Mouse (Mus musculus): ENCODE data around the gene Nbr1. TPM values are rescaled to one million over a fixed set of nuclear protein-coding genes. Genes with fewer than 3 reads are reported as not detected.
A peak's percentile ranks its signal among the peaks of the same experiment; 100 is the strongest.

Nbr1 gene
- polyA plus RNA-seq, 1 experiment from 2014 or later: 35.3 TPM

DNA sequence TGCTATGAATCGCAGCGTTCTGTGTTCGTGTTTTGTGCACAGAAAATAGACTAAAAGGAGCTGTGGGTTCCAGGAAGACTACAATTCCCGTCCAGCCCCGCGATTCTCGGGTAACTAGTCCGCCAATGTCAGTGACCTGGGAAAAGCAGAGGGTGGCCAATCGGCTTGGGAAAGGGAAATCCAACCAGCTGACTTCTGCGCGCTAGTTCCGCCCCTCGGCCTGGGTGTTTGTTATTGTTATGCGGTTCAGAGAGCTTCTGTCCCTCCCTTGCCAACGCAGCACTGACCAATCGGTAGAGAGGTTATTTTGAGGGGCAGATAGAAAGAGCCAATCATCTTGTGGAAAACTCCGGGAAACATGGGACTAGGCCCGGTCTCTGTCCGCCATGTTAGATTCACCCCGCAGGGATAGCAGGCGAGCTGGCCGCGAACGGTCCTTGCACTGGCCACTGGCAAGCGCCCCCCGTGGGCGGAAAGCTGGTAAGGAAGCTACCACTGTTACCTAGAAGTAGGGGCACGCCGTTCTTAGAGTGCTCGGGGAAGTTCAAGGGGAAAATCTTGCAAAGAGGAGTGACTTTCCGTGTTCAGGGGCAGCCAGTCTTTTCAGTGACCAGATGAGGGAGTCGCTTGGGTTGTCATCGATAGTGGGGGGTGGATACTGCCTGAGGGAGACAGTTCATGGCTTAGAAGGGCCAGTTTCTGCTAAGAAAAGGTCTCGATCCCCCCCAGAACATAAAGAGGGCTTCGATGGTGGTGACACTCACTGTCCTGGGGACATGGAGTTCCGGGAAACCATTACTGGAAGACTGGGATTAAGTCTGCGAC, 739 bp downstream of the Nbr1 start:
- peak; percentile 93 for ATAC-seq
- H3K9me3 ChIP-seq (ENCODE audit: low read length): no peaks in the 10 kb centered on the region
- TF ChIP-seq EP300 (IDR thresholded peaks at IDR 0.05; ENCODE audit: low read depth) (peak; percentile 6; the same call in 1 of the 2 replicates), CTCF (IDR thresholded peaks at IDR 0.05; ENCODE audit: low read depth) (peak; percentile 38; the same call in 1 of the 2 replicates)
- peak overlapping the region; percentile 75 for H3K4me3 ChIP-seq (ENCODE audit: low read depth, low read length)
- H3K4me1 ChIP-seq (ENCODE audit: insufficient read depth): peaks cover 21% of the 10 kb centered on the region
- peak; percentile 96 for DNase-seq
- peak overlapping the region; percentile 89 for H3K9ac ChIP-seq (replicated peaks)
- WGBS (ENCODE audit: insufficient replicate concordance): under 1% methylated on average over 37 of the region's 37 CpGs
- peak overlapping the region; percentile 93 for H3K27ac ChIP-seq (ENCODE audit: low read depth)
- H3K4me2 ChIP-seq (ENCODE audit: low read depth, low read length): peak overlapping the region; percentile 82
- H3K36me3 ChIP-seq (replicated peaks; ENCODE audit: insufficient read depth, low read length): peaks cover 19% of the 10 kb centered on the region
- H3K27me3 ChIP-seq (ENCODE audit: insufficient read depth, low read length): no peaks in the 10 kb centered on the region

DNA sequence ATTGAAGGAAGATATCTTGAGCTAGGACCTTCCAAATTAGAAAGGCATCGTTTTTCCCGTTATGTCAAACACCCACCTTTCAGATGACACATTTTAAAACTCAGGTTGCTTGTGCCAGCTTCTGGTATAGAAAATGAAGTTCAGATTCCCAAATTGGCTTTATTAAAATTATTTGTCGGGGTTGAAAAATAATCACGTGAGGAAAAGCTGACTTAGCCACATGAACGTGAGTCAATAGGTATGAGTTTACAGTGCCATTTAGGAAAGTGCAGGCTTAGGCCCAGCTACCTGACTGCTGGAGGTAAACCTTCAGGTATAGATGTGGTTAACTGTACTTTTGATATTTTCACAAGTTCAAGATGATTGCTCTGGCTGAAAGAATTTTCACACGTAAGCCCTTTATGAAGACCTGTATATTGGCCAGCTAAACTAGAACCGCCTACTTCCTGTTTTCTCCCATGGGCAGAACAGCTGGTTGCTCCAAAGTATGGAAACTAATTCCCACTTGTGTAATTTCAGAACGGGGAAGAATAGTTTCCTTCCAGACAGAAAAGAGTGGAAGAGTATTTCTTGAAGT, 1.5 kb downstream of the Nbr1 start:
- DNase-seq (no peak), ATAC-seq (no peak)
- 5% methylated on average over 8 of the region's 8 CpGs for WGBS (ENCODE audit: insufficient replicate concordance)
- TF ChIP-seq EP300 (IDR thresholded peaks at IDR 0.05; ENCODE audit: low read depth): no peak
- Histone ChIP-seq H3K9ac (replicated peaks) (peak overlapping the region; percentile 89), H3K36me3 (replicated peaks; ENCODE audit: insufficient read depth, low read length) (peaks cover 19% of the 10 kb centered on the region), H3K4me3 (ENCODE audit: low read depth, low read length) (peak overlapping the region; percentile 75), H3K27ac (ENCODE audit: low read depth) (peak overlapping the region; percentile 93), H3K27me3 (ENCODE audit: insufficient read depth, low read length) (no peaks in the 10 kb centered on the region), H3K4me1 (ENCODE audit: insufficient read depth) (peaks cover 21% of the 10 kb centered on the region), H3K4me2 (ENCODE audit: low read depth, low read length) (peak overlapping the region; percentile 82), H3K9me3 (ENCODE audit: low read length) (no peaks in the 10 kb centered on the region)

DNA sequence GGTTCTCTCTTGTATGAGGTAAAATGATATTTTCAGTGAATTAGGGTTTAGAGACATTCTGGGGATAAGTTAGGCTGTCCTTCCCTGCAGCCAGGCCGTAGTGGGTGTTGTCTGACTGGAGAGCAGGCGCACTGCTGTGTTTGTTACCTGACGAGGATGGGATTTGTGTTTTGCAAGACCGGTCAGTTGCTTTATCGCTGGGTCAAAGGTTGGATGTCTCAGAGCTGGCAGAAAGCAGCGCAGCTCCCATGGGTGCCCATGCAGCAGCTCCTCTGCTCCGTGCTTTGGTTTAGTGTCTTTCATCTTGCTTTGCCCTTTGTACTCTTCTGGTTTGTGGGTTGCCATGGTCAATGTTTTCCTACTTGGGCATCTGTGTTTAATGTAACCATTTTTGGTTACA, 4.6 kb downstream of the Nbr1 start:
- Histone ChIP-seq H3K4me3 (ENCODE audit: low read depth, low read length) (no peak overlapping the region), H3K9ac (replicated peaks) (no peak overlapping the region), H3K9me3 (ENCODE audit: low read length) (no peaks in the 10 kb centered on the region), H3K36me3 (replicated peaks; ENCODE audit: insufficient read depth, low read length) (peaks cover 41% of the 10 kb centered on the region), H3K4me2 (ENCODE audit: low read depth, low read length) (peak overlapping the region; percentile 46), H3K27ac (ENCODE audit: low read depth) (peak overlapping the region; percentile 75), H3K4me1 (ENCODE audit: insufficient read depth) (peaks cover 14% of the 10 kb centered on the region), H3K27me3 (ENCODE audit: insufficient read depth, low read length) (no peaks in the 10 kb centered on the region)
- ATAC-seq: peak; percentile 15
- whole genome bisulfite sequencing (ENCODE audit: insufficient replicate concordance): 70% methylated on average over 7 of the region's 7 CpGs
- TF ChIP-seq EP300 (IDR thresholded peaks at IDR 0.05; ENCODE audit: low read depth) (no peak), CTCF (IDR thresholded peaks at IDR 0.05; ENCODE audit: low read depth) (no peak)
- peak; percentile 71 for DNase-seq

DNA sequence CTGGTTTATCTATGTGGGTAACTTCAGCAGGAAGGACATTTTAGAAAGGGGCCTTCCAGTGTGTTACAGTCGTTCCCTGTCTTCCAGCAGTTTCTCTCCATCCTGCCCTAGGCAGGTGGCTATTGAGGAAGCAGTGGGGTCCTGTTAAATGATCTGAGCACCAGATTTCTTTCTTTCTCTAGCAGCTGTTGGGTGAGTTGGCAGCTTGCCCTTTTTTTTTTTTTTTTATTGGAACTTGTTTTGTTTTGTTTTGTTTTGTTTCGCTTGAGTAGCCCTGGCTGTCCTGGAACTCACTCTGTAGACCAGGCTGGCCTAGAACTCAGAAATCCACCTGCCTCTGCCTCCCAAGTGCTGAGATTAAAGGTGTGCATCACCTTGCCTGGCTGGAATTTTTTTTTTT, 5.0 kb downstream of the Nbr1 start:
- TF ChIP-seq CTCF (IDR thresholded peaks at IDR 0.05; ENCODE audit: low read depth) (no peak), EP300 (IDR thresholded peaks at IDR 0.05; ENCODE audit: low read depth) (no peak)
- Histone ChIP-seq H3K4me3 (ENCODE audit: low read depth, low read length) (no peak overlapping the region), H3K27me3 (ENCODE audit: insufficient read depth, low read length) (no peaks in the 10 kb centered on the region), H3K9me3 (ENCODE audit: low read length) (no peaks in the 10 kb centered on the region), H3K9ac (replicated peaks) (no peak overlapping the region), H3K27ac (ENCODE audit: low read depth) (peak overlapping the region; percentile 75), H3K36me3 (replicated peaks; ENCODE audit: insufficient read depth, low read length) (peaks cover 45% of the 10 kb centered on the region), H3K4me1 (ENCODE audit: insufficient read depth) (peaks cover 14% of the 10 kb centered on the region), H3K4me2 (ENCODE audit: low read depth, low read length) (peak overlapping the region; percentile 46)
- DNase-seq (no peak), ATAC-seq (no peak)
- 60% methylated on average over 2 of the region's 2 CpGs for WGBS (ENCODE audit: insufficient replicate concordance)

DNA sequence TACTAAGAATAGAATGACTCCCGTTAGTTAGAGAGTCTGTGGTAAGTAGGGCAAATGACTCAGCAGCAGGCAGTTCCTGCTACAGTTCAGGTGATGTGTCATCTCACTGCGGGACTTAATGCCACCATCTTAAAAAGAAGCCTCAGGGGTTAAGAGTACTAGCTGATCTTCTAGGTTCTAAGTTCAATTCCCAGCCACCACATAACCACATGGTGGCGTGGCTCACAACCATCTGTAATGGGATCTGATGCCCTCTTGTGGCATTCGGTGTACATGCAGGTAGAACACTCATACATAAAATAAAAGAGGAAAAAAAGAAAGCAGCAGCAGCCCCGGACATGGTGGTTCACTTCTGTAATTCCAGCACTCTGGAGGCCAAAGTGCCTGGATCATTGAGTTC, 10.4 kb downstream of the Nbr1 start:
- peaks cover 80% of the 10 kb centered on the region for H3K36me3 ChIP-seq (replicated peaks; ENCODE audit: insufficient read depth, low read length)
- H3K9ac ChIP-seq (replicated peaks): no peak overlapping the region
- ATAC-seq (peak; percentile 59), DNase-seq (peak; percentile 59)
- H3K9me3 ChIP-seq (ENCODE audit: low read length): no peaks in the 10 kb centered on the region
- H3K27ac ChIP-seq (ENCODE audit: low read depth): no peak overlapping the region
- no peak overlapping the region for H3K4me3 ChIP-seq (ENCODE audit: low read depth, low read length)
- no peaks in the 10 kb centered on the region for H3K27me3 ChIP-seq (ENCODE audit: insufficient read depth, low read length)
- no peak overlapping the region for H3K4me2 ChIP-seq (ENCODE audit: low read depth, low read length)
- no peaks in the 10 kb centered on the region for H3K4me1 ChIP-seq (ENCODE audit: insufficient read depth)
- TF ChIP-seq EP300 (IDR thresholded peaks at IDR 0.05; ENCODE audit: low read depth) (no peak), CTCF (IDR thresholded peaks at IDR 0.05; ENCODE audit: low read depth) (peak; percentile 95)
- 27% methylated on average over 5 of the region's 5 CpGs for WGBS (ENCODE audit: insufficient replicate concordance)

DNA sequence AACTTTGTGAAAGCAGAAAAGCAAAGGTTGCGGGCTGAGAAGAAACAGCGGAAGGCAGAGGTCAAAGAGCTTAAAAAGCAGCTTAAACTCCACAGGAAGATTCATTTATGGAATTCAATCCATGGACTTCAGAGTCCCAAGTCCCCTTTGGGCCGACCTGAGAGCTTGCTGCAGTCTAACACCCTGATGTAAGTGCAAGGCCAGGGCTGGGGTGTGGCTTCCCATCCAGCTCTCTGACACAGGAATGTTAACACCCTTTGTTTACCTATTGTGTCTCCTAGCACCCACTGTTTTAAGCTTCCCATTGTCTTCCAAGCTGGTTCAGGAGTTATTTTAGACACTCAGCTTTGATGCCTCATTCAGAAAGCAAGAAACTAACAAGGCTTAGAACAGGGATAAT, 16.5 kb downstream of the Nbr1 start:
- Histone ChIP-seq H3K4me1 (ENCODE audit: insufficient read depth) (no peaks in the 10 kb centered on the region), H3K4me2 (ENCODE audit: low read depth, low read length) (no peak overlapping the region), H3K4me3 (ENCODE audit: low read depth, low read length) (no peak overlapping the region), H3K27me3 (ENCODE audit: insufficient read depth, low read length) (no peaks in the 10 kb centered on the region), H3K36me3 (replicated peaks; ENCODE audit: insufficient read depth, low read length) (peaks cover 89% of the 10 kb centered on the region), H3K9me3 (ENCODE audit: low read length) (no peaks in the 10 kb centered on the region), H3K27ac (ENCODE audit: low read depth) (no peak overlapping the region), H3K9ac (replicated peaks) (no peak overlapping the region)
- WGBS (ENCODE audit: insufficient replicate concordance): 85% methylated on average over 3 of the region's 3 CpGs
- DNase-seq (no peak), ATAC-seq (no peak)
- TF ChIP-seq EP300 (IDR thresholded peaks at IDR 0.05; ENCODE audit: low read depth) (no peak), CTCF (IDR thresholded peaks at IDR 0.05; ENCODE audit: low read depth) (no peak)
